Mouse (Mus musculus) C2C12 (cell line): ENCODE measurements around the gene Gm42791.

Experiments
- CTCF ChIP-seq: IDR thresholded peaks from one replicate; pipeline ENCODE4 v1.5.1; 2011; ENCODE audit not compliant: control insufficient read depth, insufficient read depth, insufficient read length
- MAX ChIP-seq: IDR thresholded peaks from one replicate; pipeline ENCODE4 v1.6.1; 2011; ENCODE audit warnings: mild to moderate bottlenecking, control low read depth
- MYOD1 ChIP-seq: IDR thresholded peaks from one replicate; pipeline ENCODE4 v1.6.1; 2011; ENCODE audit warnings: low read depth; ENCODE audit not compliant: control insufficient read depth, insufficient read length

GRCm38 (mm10) chr5:148999802-149000201 is 4.9 kb upstream of the Gm42791 start:
- TF ChIP-seq CTCF (no peak), MAX (no peak), MYOD1 (no peak)
